Mouse (Mus musculus) cerebellum, postnatal 25 days (tissue): ENCODE data around the gene Islr2.

Source experiments
- DNase-seq, 2 experiments: peaks; one replicate each; pipeline ENCODE4 v3.0.0; 2021; ENCODE audit warnings: mixed read lengths in 2 of 2

Gene Islr2

DNA sequence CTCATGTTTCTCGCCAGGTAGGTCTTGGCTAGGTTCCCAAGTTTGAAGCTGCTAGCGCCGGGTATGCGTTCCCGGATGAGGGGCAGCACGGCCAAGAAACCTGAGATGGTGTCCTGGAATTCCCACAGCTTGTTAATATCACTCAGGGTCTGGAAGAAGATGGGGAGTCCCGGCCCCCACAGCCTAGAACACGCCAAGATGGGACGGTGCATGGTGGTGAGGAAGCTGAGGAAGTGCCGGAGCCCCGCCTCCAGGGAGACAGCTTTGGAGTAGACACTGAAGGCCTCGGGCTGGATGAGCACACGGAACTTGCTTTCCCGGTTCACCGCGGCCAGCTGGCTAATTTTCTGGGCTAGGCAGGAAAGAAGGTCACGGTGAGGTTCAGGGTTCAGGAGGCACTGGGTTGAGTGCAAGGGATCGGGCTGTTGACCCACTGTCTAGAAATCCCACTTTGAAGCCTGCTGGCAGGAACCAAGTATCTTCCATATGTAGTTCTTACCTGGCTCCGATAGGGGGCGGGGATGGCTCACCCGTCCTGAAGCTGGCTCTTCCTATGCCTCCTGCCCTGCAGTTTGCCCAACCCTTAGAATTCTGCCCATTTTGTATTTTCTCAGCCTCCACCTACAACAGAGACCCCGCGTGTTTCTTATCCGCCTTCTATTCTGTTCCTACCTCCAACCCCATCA lies 16.2 kb upstream of the Islr2 start:
- DNase-seq = peak; percentile 51 to 73

DNA sequence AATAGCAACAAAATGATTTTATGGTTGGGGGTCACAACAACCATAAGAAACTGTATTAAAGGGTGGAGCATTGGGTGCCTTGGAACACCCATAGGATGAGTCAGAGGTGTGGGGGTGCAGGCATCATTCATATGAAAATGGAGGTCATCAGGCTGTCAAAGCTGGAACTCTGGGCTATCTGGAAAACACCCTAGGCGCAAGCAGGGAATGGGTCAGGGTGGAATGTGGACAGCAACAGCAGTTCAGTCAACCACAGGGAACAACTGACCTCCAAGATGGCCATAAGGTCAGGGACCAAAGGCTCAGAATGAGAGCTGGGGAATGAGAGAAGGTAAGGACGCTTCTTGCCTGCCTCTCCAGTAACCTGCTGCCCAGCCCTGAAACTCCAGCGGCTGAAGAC lies 14.4 kb upstream of the Islr2 start:
- no peak for DNase-seq

DNA sequence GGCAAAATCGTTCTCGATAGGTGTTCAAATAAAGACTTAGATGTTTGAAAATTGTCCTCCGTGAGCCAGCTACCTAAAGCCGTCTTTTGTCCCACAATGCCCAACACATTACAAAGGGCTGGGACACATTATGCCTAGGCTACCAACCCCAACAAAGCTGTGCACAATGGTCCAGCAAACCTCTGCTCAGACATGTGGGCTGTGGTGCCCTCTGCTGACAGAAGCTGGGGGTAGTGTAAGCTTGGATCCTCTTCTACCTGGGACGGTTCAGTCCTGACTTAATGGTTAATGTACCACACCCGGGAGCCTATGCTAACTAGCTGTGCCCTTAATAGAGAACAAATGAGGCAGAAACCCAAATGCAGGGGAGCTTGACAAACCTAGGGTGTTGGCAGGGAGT lies 12.3 kb upstream of the Islr2 start:
- peak; percentile 54 to 70 for DNase-seq

DNA sequence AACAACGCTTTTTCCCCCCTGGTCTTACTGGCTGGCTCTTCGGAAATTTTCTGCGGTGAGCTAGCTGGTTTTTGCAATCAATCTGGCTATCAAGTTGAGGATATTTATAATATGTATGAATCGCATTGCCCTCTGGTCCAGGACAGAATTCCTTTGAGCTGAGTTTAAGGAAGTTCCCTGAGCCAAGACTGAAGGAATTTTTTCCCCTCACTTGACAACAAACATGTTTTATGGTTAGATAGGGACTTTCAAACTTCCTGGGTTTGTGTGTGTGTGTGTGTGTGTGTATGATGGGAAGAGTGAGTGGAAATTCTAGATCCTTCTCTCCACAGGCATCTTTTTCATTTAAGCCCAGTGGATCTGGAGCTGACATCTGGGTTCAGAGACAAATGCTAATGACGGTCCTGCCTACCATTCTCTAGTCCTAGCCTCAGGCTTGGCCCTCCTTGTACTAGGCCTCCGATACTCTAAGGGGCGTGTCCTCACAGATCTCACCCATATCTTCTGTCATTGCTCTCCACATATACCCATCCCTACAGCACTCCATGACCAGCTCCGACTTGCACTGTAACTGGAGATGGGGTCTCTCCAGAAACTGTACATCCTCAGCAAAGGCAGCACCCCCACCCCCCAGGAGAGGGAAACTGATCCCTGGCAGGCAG lies 10.5 kb upstream of the Islr2 start:
- DNase-seq = no peak

DNA sequence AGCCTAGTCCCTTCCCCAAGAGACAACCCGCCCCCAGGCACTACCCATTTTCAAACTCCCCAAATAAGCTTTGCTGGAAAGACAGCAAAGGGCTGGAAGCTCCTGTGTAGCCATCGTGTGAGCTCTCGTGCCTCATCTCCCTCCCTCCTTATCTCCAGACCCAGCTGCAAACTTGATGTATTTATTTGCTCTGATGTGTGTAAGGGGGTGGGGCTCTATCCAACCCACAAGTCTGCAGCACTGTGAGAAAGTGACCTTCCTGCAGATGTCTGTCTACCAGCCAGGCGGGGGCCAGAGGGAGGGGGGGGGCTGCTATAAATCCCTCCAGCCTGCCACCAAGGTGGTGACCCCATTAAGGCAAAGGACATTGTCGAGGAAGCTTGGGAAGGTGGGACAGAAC lies 9.7 kb upstream of the Islr2 start:
- DNase-seq = no peak

DNA sequence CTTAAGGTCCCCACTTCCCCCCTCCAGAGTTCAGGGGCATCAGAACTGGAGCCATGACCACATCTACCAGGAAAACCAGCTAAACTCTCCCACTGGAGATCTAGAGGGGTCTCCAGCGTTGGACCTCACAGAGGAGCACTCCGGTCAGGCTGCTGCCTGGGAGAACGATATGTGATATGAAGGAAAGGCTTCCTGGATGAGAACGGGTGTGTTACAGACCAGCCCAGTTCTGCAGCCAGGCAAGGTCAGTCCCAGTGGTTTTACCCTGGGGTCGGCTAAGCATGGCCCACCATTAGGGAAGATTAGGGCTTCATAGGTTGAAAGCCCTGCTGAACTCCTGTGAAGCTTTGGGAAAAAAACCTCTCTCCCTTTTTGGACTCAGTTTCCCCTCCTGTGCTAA lies 9.3 kb upstream of the Islr2 start:
- no peak for DNase-seq

DNA sequence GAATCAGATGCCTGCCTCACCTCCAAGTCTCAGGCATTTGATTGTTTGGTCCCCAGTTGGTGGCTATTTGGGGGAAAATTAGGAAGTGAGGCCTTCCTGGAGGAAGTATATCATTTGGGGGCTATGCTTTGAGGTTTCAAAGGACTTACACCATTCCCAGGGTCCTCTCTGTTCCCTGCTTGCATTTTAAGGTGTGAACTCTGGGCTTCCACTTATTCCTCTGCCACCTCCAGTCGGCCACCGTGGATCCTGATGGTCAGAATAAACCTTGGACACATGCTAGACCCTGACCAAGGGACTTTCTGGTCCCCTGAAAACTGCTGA lies 6.1 kb upstream of the Islr2 start:
- DNase-seq = no peak

DNA sequence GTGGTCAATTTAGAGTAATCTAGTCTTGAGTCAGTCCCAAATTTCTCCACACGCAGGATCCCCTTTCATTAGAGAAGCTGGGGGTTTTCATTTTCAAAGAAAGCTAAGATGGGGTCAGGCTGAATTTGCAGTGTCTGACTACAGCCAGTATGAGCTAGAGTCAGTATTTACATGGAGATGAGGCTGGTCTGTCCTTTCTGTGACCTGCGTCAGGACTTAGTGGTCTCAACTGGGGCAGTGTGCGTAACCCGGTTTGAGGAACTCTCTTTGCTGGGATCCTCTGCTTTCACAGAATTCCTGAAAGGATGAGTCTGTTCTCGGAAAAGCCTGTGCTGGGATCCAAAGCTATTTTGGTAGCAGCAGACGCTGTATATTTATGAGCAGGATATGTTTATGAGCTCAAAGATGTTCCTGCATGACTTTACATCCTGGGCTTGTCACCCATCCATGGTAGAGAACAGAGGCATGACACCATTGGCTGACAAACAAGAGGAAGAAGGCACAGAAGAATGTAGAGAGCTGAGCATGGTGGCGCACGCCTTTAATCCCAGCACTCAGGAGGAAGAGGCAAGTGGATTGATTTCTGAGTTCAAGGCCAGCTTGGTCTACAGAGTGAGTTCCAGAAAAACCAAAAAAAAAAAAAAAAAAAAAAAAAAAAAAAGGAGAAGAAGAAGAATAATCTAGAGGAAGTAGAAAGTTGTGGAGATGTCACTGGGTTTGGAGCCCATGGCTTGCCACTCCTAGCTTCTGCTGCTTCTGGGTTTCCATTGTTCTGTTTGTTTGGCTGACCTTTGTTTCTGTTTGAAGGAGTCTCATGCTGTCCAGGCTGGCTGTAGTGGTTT lies 5.6 kb upstream of the Islr2 start:
- no peak for DNase-seq

DNA sequence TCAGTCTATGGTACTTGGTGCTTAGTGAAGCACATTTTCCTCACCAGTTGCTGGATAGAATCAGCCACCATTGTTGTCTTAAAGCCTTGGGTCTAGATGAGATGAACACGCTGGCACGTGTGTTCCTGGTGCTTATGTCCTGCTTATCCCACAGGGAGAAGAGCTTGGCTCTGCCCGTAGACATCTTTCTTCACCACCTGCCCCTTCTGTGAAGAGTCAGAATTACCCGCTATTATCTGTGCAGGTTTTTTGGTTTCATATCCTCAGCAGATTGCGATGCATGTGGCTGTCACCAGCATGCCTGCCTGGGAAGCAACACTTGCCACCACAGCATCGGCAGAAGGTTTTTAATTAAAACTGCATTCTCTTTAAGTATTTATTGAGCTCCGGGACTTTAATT lies 1.9 kb upstream of the Islr2 start:
- DNase-seq = peak; percentile 35 to 37

DNA sequence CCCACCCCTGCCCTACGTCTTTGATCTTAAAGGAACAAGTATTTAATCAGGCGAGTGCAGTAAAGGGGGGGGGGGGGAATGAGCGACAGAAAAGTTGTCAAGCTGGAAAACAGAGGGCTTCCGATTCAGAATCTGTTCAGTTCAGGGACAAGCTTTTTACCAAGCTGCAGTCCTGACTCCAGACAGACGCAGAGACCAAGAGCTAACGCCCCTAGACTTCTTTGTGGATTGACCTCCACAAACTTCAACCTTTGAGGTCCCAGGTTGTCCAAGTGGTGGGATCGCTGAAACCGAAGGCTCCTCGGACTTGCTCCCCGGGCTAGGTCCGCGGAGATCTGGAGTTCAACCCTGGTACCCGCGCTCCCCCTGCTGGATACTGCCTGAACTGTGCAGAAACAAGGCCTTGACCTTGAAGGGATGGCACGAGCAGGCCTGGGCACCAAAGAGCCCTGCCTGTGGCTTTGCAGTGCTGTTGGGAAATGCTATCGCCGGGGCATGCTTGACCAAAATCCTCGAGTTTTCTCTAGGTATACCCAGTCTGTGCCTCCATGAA lies 405 bp upstream of the Islr2 start:
- DNase-seq = peak; percentile 97

DNA sequence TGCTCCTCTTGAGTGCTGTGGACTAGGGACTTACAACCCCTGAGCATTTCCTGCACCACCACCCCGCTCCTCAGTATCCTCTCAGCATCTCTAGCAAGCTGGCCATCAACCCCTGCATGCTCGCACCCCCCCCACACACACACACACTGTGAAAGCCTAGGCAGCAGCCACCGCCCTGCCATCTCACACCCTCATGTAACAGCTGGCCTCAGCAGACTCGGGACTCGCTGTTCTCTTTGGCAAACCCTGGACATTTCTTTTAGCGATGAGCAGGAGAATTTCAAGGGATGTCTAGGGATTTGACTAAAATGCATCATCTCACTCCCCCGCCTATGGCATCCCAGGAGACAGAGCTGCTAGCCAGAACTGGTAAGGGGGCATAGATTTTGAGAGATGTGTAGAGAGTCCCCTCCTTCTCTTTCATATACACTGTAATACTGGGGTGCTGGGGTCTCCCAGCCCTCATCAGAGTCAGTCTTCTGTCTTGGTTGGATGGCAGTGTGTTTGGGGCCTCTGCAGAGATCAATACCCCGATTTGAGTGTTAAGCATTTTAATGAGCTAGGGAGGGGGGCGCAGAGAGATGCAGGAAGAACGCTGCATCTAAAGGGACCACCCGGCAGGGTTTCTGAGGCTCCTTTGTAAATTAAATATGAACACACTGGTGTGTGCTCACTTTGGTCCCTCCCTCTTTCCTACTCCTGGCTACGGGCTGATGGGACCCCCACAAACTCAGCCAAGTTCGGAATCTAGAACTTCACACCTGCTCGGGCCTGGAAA lies 1.3 kb downstream of the Islr2 start:
- no peak for DNase-seq

DNA sequence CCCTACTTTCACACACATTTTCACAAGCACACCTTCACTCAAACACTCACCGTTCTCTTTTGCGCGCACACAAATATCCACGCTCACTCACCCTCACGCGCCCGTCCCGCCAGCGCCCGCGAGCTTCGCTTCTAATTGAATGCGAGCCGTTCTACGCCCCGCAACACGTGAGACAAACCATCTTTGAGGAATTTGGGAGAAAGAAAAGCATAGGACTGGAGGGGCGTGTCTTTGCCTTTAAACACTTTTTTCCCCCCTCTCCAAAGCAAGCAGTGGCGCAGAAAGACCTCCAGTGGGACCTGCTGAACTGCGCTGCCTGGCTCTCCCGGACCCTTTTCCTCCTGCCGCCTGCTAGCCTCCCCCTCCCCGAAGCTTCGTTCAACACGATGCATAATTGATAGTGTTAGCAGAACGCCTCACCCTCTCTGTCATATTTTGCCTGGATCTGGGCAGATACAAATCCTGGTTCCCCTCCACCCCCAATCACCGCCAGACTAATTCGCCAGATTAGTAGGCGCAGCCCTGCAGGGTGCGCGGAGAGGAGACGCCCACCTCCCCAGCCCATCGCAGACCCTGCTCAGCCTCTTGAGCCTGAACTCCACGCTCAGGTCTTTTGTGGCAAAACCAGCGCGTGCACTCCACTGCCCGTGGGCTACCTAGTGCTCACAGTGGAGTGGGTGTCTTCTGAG lies 2.1 kb downstream of the Islr2 start:
- peak; percentile 26 to 37 for DNase-seq

DNA sequence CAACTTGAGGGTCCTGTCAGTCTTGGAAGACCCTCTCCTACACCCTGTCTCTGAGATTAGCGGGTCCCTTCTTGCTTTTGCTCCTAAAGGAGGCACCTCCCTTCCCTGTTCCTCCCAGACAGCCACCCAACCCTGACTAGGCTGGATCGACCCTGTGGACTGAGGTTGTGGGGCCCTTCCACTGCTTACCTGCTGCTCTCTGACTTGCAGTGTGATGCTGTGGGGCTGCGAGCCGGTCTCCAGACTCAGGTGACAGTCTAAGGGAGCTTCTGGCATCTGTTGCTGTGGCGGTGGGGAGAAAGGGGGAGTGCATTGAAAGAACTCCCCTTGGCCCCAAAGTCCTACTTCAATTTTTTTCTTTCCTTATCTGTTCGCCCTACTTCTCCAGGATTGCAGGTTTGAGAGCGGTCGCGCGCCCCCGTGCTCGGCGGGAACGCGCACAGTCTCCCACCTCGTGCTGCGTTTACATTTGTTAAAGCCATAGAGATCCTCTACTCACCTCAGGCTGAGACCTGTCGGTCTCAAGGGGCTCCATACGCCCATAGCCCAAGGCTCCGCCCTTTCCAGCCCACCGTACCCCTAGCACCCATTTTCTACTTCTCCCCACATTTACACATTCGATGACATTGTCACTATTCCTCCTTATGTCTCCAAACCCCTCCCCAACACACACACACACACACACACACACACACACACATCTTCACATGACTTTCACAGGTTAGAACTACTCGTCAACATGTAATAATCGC lies 2.9 kb downstream of the Islr2 start:
- DNase-seq = peak; percentile 26 to 28

DNA sequence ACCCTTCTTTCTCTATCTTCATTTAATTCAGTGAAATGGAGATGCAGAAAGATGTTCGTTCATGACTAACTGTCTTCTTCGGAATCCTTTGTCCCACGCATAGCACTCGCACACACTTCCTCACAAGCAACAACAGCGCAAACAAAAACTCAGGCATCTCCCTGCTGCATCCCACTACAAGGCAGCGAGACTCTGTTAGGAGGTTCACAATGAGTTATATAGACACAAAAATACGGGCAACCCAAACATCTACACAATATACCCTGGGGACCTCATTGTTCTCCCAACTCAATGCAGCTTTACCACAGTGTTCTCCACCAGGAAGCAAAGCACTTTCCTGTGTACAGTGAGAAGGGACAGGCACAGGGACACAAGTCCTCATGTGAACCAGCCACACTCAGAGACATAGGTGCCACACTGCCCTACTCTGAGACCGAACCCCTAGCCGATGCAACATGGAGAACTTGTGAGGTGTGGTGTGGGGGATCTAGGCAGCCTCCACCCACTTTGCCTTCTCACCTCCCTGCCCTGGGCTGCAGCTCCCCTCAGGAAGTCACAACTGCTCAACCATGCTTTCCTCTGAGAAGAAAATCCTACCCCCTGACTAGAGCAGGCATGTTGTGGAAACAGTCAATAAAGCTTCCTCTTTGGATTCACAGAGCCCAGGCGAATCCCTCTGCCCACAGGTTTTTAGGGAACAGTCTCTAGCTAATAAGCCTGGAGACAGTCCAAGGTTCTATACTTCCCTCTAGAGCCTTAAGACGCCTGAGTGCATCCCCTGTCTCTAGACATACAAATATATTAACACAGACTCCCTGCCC lies 3.6 kb downstream of the Islr2 start:
- DNase-seq = no peak

DNA sequence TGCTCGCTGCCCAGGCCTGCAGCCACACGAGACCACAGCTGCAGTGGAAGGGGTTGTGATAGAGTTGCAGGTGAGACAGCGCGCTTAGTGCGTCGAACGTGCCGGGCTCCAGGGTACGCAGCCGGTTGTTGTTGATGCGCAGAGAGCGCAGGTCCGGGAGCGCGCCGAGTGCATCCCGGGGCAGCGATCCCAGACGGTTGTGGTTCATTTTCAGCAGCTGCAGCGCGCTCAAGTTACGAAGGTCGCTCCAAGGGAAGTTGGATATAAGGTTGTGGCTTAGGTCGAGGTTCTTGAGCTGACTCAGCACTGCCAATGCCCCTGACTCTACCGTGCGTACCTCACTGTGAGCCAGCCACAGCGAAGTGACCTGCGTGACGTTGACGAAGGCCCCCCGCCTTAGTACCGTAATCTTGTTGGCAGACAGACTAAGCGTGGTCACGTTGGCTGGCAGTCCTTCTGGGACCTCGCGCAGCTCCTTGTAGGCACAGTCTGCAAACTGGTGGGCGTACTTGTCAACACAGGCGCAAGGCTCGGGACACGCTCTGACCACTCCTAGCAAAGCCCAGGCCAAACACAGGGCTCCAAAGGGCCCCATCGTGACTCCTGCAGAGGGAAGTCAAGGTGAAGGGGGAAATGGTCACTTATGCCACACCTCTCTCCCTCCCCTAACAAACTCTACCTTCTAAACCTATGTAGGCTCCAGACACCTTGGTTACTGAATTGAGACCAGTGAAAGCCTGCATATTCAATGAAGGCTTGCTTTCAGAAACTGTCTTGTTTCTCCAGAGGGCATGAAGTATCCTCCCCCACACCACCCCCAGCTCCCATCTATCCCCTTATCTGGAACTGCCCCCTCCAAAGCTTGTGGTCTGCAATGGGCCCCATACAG lies 4.5 kb downstream of the Islr2 start:
- peak in 1 of 2 experiments; percentile 33 for DNase-seq

DNA sequence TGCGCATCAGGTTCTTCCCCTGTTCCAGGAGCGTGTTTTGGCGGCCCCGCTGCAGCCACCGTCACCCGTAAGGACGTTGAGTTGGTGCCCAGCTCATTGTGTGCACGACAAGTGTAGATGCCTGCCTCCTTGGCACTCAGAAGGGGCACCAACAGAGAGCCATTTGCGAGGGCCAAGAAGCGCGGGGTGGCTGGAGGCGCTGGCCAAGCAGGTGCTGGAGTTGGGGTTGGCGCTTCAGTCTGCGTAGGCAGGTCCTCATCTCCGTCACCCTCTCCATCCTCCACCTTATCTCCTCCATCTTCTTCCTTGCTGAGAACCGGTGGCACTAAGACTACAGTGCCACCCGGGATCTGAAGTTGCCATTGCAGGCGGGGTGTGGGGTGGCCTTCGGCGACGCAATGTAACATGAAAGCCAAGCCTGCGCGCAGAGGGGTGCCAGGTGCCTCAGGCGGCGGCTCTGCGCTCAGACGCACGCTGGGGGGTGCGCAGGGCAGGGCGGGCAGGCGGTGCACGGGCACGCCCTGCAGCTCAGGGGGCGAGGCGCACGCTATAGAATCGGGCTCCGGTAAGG lies 5.2 kb downstream of the Islr2 start:
- DNase-seq = peak; percentile 70 to 72

DNA sequence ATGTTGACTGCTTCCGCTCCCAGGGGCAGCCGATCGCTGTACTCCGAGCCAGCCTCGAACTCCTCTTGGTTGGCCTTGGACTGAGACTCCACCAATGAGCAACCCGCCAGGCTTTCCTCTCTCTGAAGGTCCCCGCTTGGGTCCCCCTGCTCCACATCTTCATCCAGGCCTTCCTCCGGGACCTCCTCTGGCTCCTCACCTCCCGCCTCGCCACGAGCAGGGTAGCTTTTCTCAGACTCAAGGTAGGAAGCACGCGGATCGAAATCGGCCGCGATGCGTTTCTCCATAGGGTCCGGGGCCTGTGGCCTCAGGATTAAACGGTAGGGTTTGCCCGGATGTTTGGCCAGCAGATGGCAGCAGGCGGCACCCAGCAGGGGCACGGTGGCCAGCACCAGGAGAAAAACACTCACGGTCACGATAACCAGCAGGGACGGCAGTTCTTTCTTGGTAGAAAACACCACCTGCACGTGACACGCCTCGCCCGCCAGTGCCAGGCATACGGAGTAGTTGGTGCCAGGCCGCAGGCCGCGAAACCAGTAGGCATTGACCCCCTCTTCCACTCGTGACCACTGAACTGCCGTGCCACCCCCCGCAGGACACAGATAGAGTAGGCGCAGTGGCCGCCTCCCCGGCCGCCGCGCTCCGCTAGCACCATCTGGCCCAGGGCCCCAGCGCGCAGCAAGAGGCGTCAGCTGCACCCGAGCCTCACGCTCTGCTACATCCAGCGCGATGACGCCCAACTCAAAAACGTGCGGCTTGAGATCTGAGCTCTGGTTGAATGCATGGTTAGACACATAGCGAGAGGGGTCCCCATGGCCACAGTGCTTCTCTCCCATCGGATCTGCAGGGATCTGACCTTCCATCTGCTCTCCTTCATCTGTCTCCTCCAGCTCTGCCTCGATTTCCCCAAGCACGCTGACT lies 6.1 kb downstream of the Islr2 start:
- DNase-seq = peak; percentile 71 to 76
